Mouse (Mus musculus) forebrain, embryonic 12.5 days (tissue): ENCODE results near the gene Nacc1. TPM values are rescaled to one million over a fixed set of nuclear protein-coding genes. Genes with fewer than 3 reads are reported as not detected.

Experiments used
- ATAC-seq: fragments of 200-750 bp; cut with Nextera tagmentation; 2 replicates; pipeline ENCODE4 v1.8.0; 2017; ENCODE audit warnings: moderate TSS enrichment; ENCODE audit not compliant: low FRiP score
- H3K27ac ChIP-seq: fragments of 300-500 bp; sonication (generic); 2 replicates; pipeline ENCODE4 v1.5.1; 2016; ENCODE audit warnings: mild to moderate bottlenecking
- H3K27me3 ChIP-seq: fragments of 300-500 bp; sonication (generic); 2 replicates; pipeline ENCODE4 v1.6.1; 2016; ENCODE audit warnings: mild to moderate bottlenecking
- H3K36me3 ChIP-seq: fragments of 300-500 bp; sonication (generic); replicated peaks from 2 replicates; pipeline ENCODE4 v1.6.1; 2016; ENCODE audit warnings: mild to moderate bottlenecking
- H3K4me1 ChIP-seq: fragments of 300-500 bp; sonication (generic); 2 replicates; pipeline ENCODE4 v1.6.1; 2016
- H3K4me2 ChIP-seq: fragments of 300-500 bp; sonication (generic); 2 replicates; pipeline ENCODE4 v1.6.1; 2016; ENCODE audit warnings: mild to moderate bottlenecking, moderate library complexity
- H3K4me3 ChIP-seq: fragments of 300-500 bp; sonication (generic); replicated peaks from 2 replicates; pipeline ENCODE4 v1.5.1; 2016; ENCODE audit warnings: mild to moderate bottlenecking
- H3K9ac ChIP-seq: fragments of 300-500 bp; sonication (generic); 2 replicates; pipeline ENCODE4 v1.6.1; 2016; ENCODE audit warnings: mild to moderate bottlenecking
- H3K9me3 ChIP-seq: fragments of 300-500 bp; sonication (generic); 2 replicates; pipeline ENCODE4 v1.6.1; 2016
- WGBS: fragments of 180-500 bp; shearing (Covaris S2); methylation state at CpG from one replicate; pipeline ENCODE4 v1.1.7; 2016; 5-methylcytosine and 5-hydroxymethylcytosine counted together
- polyA plus RNA-seq: library from polyadenylated mRNA; unstranded; fragments of >200 nt; fragmentation: Nextera tagmentation; extraction: Ambion mirVana; gene quantifications from 2 replicates; pipeline ENCODE4 v1.2.1, GENCODE M21; 2016

The Nacc1 gene
- polyA plus RNA-seq, 1 experiment from 2014 or later = 22.8 TPM

- H3K27me3 ChIP-seq = 0 out of 2 replicates have a peak, but pooled peaks cover 5% of the 10 kb centered on the region
- H3K4me2 ChIP-seq = peak overlapping the region; percentile 61
- ATAC-seq = no peak
- H3K4me1 ChIP-seq = peaks cover 61% of the 10 kb centered on the region
- H3K36me3 ChIP-seq = no peaks in the 10 kb centered on the region
- H3K4me3 ChIP-seq = no peak overlapping the region
- no peak overlapping the region for H3K9ac ChIP-seq
- peak overlapping the region; percentile 88 for H3K27ac ChIP-seq
- H3K9me3 ChIP-seq = no peaks in the 10 kb centered on the region
These were observed 30.5 kb downstream of the Nacc1 start for GRCm38 (mm10) chr8:84657203-84657602.

- Histone ChIP-seq H3K27ac (peak overlapping the region; percentile 88), H3K27me3 (0 out of 2 replicates have a peak, but pooled peaks cover 5% of the 10 kb centered on the region), H3K9me3 (no peaks in the 10 kb centered on the region), H3K4me2 (peak overlapping the region; percentile 61), H3K4me1 (peaks cover 56% of the 10 kb centered on the region), H3K36me3 (no peaks in the 10 kb centered on the region), H3K4me3 (peak overlapping the region; percentile 33), H3K9ac (peak overlapping the region; percentile 51)
- ATAC-seq = no peak
- under 1% methylated on average over 23 of the region's 23 CpGs for WGBS
These were observed 31.0 kb downstream of the Nacc1 start for GRCm38 (mm10) chr8:84656641-84657126.

- ATAC-seq = no peak
- Histone ChIP-seq H3K4me1 (peaks cover 51% of the 10 kb centered on the region), H3K4me2 (peak overlapping the region; percentile 61), H3K27ac (peak overlapping the region; percentile 88), H3K4me3 (peak overlapping the region; percentile 33), H3K9ac (peak overlapping the region; percentile 51), H3K27me3 (0 out of 2 replicates have a peak, but pooled peaks cover 5% of the 10 kb centered on the region), H3K36me3 (no peaks in the 10 kb centered on the region), H3K9me3 (no peaks in the 10 kb centered on the region)
- under 1% methylated on average over 10 of the region's 10 CpGs for WGBS
These were observed 31.5 kb downstream of the Nacc1 start for GRCm38 (mm10) chr8:84656191-84656525.

GRCm38 (mm10) chr8:84655336-84656190 is 32.1 kb downstream of the Nacc1 start:
- Histone ChIP-seq H3K27ac (peak overlapping the region; percentile 88), H3K4me2 (peak overlapping the region; percentile 61), H3K27me3 (0 out of 2 replicates have a peak, but pooled peaks cover 5% of the 10 kb centered on the region), H3K36me3 (no peaks in the 10 kb centered on the region), H3K4me1 (peaks cover 47% of the 10 kb centered on the region), H3K4me3 (peak overlapping the region; percentile 33), H3K9ac (peak overlapping the region; percentile 51), H3K9me3 (no peaks in the 10 kb centered on the region)
- peak; percentile 75 for ATAC-seq
- under 1% methylated on average over 13 of the region's 15 CpGs for WGBS

- no peaks in the 10 kb centered on the region for H3K9me3 ChIP-seq
- 0 out of 2 replicates have a peak, but pooled peaks cover 5% of the 10 kb centered on the region for H3K27me3 ChIP-seq
- no peak for ATAC-seq
- H3K27ac ChIP-seq = peak overlapping the region; percentile 88
- no peaks in the 10 kb centered on the region for H3K36me3 ChIP-seq
- no peak overlapping the region for H3K4me2 ChIP-seq
- H3K4me3 ChIP-seq = no peak overlapping the region
- 42% methylated on average over 4 of the region's 4 CpGs for WGBS
- peaks cover 42% of the 10 kb centered on the region for H3K4me1 ChIP-seq
- H3K9ac ChIP-seq = no peak overlapping the region
These were observed 33.1 kb downstream of the Nacc1 start for GRCm38 (mm10) chr8:84654597-84654996.

- WGBS = 69% methylated on average over 9 of the region's 9 CpGs
- Histone ChIP-seq H3K4me2 (no peak overlapping the region), H3K9ac (no peak overlapping the region), H3K36me3 (no peaks in the 10 kb centered on the region), H3K9me3 (no peaks in the 10 kb centered on the region), H3K27ac (no peak overlapping the region; the same call in 1 of the 2 replicates), H3K27me3 (0 out of 2 replicates have a peak, but pooled peaks cover 5% of the 10 kb centered on the region), H3K4me1 (peaks cover 40% of the 10 kb centered on the region), H3K4me3 (no peak overlapping the region)
- ATAC-seq = no peak
These were observed 34.5 kb downstream of the Nacc1 start for GRCm38 (mm10) chr8:84653092-84653631.

- Histone ChIP-seq H3K9me3 (no peaks in the 10 kb centered on the region), H3K4me3 (no peak overlapping the region), H3K4me1 (peaks cover 21% of the 10 kb centered on the region), H3K4me2 (no peak overlapping the region), H3K36me3 (no peaks in the 10 kb centered on the region), H3K9ac (no peak overlapping the region), H3K27me3 (no peaks in the 10 kb centered on the region), H3K27ac (peak overlapping the region; percentile 53; the same call in 1 of the 2 replicates)
- ATAC-seq = no peak
- 37% methylated on average over 3 of the region's 3 CpGs for WGBS
These were observed 37.4 kb downstream of the Nacc1 start for GRCm38 (mm10) chr8:84650213-84650612.

GRCm38 (mm10) chr8:84647461-84647901 is 40.2 kb downstream of the Nacc1 start:
- WGBS = 2% methylated on average over 14 of the region's 14 CpGs
- H3K36me3 ChIP-seq = no peaks in the 10 kb centered on the region
- H3K27me3 ChIP-seq = no peaks in the 10 kb centered on the region
- H3K9ac ChIP-seq = peak overlapping the region; percentile 18
- H3K9me3 ChIP-seq = no peaks in the 10 kb centered on the region
- ATAC-seq = peak; percentile 82
- H3K4me2 ChIP-seq = peak overlapping the region; percentile 54
- H3K4me3 ChIP-seq = peak overlapping the region; percentile 25
- peaks cover 15% of the 10 kb centered on the region for H3K4me1 ChIP-seq
- peak overlapping the region; percentile 53 for H3K27ac ChIP-seq

- Histone ChIP-seq H3K4me3 (no peak overlapping the region), H3K27me3 (no peaks in the 10 kb centered on the region), H3K27ac (0 out of 2 replicates have a peak overlapping the region, but pooled peaks have one; percentile 53), H3K4me2 (peak overlapping the region; percentile 54), H3K4me1 (peaks cover 15% of the 10 kb centered on the region), H3K36me3 (no peaks in the 10 kb centered on the region), H3K9me3 (no peaks in the 10 kb centered on the region), H3K9ac (no peak overlapping the region)
- 59% methylated on average over 6 of the region's 6 CpGs for WGBS
- no peak; the same call in 1 of the 2 replicates for ATAC-seq
These were observed 40.9 kb downstream of the Nacc1 start for GRCm38 (mm10) chr8:84646800-84647199.

GRCm38 (mm10) chr8:84643019-84643418 is 44.6 kb downstream of the Nacc1 start:
- ATAC-seq = no peak
- Histone ChIP-seq H3K27ac (no peak overlapping the region), H3K4me3 (no peak overlapping the region), H3K4me2 (no peak overlapping the region), H3K36me3 (no peaks in the 10 kb centered on the region), H3K27me3 (no peaks in the 10 kb centered on the region), H3K9ac (no peak overlapping the region), H3K4me1 (peaks cover 17% of the 10 kb centered on the region), H3K9me3 (no peaks in the 10 kb centered on the region)
- WGBS = 77% methylated on average over 5 of the region's 5 CpGs

GRCm38 (mm10) chr8:84641578-84642361 is 45.9 kb downstream of the Nacc1 start:
- Histone ChIP-seq H3K27ac (no peak overlapping the region), H3K36me3 (no peaks in the 10 kb centered on the region), H3K9me3 (no peaks in the 10 kb centered on the region), H3K27me3 (no peaks in the 10 kb centered on the region), H3K4me3 (no peak overlapping the region), H3K4me1 (peaks cover 13% of the 10 kb centered on the region), H3K9ac (no peak overlapping the region), H3K4me2 (no peak overlapping the region)
- 88% methylated on average over 1 of the region's 1 CpGs for WGBS
- ATAC-seq = no peak
